Mouse (Mus musculus): ENCODE data around the gene Cacna1d.

The Cacna1d gene

DNA sequence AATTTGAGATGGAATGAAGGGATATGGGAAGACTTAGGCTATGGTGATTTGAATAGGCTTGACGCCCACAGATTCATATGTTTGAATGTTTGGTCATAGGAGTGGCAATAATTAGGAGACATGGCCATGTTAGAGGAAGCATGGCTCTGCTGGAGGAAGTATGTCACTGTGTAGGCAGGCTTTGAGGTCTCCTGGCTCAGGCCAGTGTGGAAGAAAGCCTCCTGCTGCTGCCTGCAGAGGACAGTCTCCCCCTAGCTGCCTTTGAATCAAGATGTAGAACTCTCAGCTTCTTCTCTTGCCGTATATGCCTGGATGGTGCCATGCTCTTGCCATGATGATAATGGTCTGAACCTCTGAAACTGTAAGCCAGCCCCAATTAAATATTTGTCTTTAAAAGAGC lies 120.2 kb downstream of the Cacna1d start:
- DNase-seq (ENCODE audit: low read depth, low spot score): no peak

- DNase-seq (ENCODE audit: low read depth, low spot score): no peak
These were observed 124.2 kb downstream of the Cacna1d start for GRCm38 (mm10) chr14:30367074-30367473.

DNA sequence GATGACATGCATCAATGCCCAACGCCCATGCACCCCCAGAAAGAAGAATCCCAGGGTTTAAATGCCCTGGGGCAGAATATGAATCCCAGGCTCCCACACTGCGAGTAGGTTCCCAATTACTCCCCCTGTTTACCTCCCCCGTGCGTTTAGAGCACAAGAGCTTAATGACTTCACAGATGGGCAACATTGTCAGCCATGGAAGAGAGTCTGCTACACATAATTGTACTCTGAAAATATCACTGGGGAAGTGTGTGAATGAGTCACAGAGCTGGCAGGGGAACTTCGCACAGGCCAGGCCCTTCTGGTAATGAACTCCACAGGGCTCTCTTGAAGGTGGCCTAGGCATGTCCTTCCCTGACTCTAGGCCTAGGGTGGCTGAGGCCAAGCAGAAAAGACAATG lies 125.4 kb downstream of the Cacna1d start:
- no peak for DNase-seq (ENCODE audit: low read depth, low spot score)

DNA sequence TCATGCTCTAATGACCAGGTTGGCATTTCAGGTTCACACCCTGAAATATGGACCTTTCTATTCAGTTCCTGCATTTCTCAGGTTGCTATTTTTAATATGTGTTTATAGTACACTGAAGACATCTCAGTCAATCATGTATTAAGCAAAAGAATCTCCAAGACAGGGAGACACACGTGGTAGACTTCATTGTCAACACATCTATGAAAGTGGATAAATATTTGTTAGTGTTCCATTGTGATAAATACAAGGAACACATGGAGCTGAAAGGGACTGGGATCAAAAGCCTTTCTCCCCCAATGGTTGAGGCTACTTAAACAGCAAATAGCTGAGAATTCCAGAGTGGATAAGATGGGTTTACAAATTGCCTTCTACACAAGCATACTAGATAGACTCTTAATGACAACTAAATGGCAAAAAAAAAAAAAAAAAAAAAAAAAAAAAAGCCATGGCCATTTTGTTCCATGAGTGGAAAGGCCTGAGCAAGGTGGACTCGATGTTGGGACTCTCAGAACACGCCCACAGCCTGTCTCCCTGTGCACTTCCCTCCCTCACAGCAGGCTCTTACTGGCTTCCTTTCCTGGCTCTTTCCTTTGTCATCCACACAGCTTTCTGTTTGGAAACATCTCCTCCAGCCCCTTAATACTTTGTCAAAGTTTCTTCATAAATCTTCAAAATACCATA lies 127.6 kb downstream of the Cacna1d start:
- DNase-seq (ENCODE audit: low read depth, low spot score): no peak

GRCm38 (mm10) chr14:30362370-30362769 lies 128.9 kb downstream of the Cacna1d start:
- no peak for DNase-seq (ENCODE audit: low read depth, low spot score)

GRCm38 (mm10) chr14:30360478-30360877 lies 130.8 kb downstream of the Cacna1d start:
- no peak for DNase-seq (ENCODE audit: low read depth, low spot score)

- no peak for DNase-seq (ENCODE audit: low read depth, low spot score)
These were observed 131.3 kb downstream of the Cacna1d start for GRCm38 (mm10) chr14:30360004-30360403.

- no peak for DNase-seq (ENCODE audit: low read depth, low spot score)
These were observed 133.2 kb downstream of the Cacna1d start for GRCm38 (mm10) chr14:30358028-30358427.

DNA sequence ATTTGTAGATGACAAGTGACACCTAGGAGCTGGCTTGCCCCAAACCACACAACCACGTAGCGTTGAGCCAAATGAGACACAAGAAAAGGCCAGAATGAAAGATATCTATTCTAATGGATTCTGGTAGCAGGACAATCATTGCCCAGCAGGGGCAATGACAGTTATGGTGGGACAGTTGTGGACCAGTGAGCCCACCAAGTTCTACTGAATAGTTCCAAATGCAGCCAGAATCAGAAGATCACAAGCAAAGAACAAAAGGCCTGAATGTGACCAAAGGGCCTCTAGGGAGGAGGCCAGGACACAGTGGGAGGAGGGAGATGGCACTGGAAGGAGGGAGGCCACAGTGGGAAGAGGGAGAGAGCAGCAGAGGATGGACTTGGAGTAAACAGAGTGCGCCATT lies 134.8 kb downstream of the Cacna1d start:
- no peak for DNase-seq (ENCODE audit: low read depth, low spot score)

- DNase-seq (ENCODE audit: low read depth, low spot score): no peak
These were observed 136.5 kb downstream of the Cacna1d start for GRCm38 (mm10) chr14:30354761-30355160.

- DNase-seq (ENCODE audit: low read depth, low spot score): no peak
These were observed 137.2 kb downstream of the Cacna1d start for GRCm38 (mm10) chr14:30354127-30354463.

GRCm38 (mm10) chr14:30353291-30354126 lies 137.7 kb downstream of the Cacna1d start:
- DNase-seq (ENCODE audit: low read depth, low spot score): no peak

DNA sequence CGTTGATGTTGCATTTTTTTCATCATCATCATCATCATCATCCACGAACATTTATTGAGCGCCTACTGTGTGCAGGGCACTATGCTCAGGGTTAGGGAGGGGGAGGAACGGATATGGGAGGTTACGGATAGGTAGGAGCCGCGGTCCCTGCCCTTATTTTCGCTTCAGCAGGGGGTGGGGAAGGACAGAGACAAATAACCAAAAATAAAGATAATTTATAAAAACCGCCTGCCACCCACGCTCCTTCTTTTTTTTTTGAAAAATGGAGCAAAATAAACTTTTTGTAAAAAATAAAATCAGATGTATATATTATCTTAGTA lies 138.3 kb downstream of the Cacna1d start:
- no peak for DNase-seq (ENCODE audit: low read depth, low spot score)

- DNase-seq (ENCODE audit: low read depth, low spot score): no peak
These were observed 138.9 kb downstream of the Cacna1d start for GRCm38 (mm10) chr14:30352061-30352950.

DNA sequence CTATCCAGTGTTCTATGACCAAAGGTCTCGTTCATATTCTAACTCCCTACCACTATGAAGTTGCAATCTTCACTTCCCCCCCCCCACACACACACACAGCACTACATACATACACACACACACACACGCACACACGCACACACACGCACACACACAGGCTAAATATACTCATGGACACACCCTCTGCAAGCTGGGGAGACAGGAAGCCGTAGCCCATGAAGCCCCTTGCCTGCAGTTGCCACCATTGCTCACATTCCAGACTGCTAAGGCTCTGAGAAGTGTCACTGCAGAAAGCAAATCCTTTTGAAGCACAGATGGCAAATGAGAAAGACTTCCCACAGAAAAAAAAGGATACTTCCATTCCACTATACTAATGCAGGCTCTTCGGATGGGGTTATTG lies 141.0 kb downstream of the Cacna1d start:
- no peak for DNase-seq (ENCODE audit: low read depth, low spot score)

- no peak for DNase-seq (ENCODE audit: low read depth, low spot score)
These were observed 146.0 kb downstream of the Cacna1d start for GRCm38 (mm10) chr14:30344948-30345865.

GRCm38 (mm10) chr14:30343740-30344139 lies 147.5 kb downstream of the Cacna1d start:
- DNase-seq (ENCODE audit: low read depth, low spot score): no peak

DNA sequence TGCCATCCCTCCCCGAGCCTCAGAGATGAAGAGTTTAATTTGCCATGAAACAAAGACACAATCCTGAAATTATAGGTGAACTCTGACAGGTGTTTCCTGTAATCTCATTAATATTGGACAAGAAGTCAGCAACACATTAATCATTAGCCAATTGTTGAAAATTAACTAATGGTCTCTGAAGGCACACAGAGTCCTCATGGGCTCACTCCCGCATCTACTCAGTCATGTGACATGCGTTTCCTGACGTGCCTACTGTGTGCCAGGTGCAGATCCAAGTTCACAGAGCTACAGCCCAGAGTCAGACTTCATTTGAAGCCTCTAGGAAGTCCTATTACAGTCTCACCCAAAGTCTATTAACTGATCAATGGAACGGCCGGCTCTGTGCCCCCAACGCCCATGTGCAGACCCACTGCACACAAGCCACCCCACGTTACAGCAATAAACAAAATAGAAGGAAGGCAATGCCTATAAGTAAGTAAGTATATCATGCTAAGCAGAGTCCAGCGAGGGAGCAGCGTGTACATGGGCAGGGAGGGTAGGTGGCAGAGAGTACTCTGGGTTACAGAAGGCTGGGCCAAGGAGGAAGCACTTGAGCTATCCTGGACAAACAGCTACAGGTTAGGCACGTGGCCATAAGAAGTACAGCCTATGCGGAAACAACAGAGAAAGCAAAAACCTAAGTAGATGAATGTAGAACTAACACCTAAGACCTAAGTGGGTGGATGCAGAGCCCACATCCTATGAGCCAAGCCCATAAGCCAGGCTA lies 149.2 kb downstream of the Cacna1d start:
- DNase-seq (ENCODE audit: low read depth, low spot score): no peak

DNA sequence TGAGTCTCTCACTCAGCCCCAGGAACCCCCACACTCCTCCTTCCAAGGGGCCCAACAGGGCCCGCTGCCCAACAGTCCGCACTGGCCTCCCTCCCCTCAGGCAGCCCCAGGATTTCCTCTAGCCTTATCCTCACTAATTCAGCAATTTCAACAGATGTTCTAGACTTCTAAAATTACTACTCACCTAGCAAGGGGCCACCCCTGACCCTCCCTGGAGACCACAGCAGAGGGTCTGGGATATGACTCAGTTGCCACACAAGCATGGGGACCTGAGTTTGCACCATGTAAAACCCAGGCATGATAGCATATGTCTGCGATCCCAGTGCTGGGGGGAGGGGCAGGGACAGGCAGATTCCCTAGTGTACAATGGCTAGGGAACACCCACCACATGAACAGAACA lies 151.1 kb downstream of the Cacna1d start:
- DNase-seq (ENCODE audit: low read depth, low spot score): no peak

DNA sequence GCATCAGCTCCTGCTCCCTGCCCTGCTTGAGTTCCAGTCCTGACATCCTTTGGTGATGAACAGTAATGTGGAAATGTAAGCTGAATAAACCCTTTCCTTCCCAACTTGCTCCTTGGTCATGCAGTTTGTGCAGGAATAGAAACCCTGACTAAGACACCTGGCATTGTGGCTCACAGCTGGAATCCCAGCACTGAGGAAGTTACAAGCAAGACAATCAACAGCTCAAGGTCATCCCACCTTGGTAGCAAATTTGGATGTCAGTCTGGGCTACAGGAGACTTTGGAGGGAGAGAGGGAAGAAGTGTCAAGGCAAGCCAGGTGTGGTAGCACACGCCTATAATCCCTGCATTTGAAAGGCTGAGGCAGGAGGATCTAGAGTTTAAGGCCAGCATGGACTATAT lies 159.4 kb downstream of the Cacna1d start:
- DNase-seq (ENCODE audit: low read depth, low spot score): no peak
